Mouse (Mus musculus) limb, embryonic 14.5 days (tissue): ENCODE measurements around the gene Smoc1. TPM values are rescaled to one million over a fixed set of nuclear protein-coding genes. Genes with fewer than 3 reads are reported as not detected.

Experiments
- ATAC-seq: fragments of 200-750 bp; cut with Nextera tagmentation; 2 replicates; pipeline ENCODE4 v1.8.0; 2017; ENCODE audit warnings: low read depth, moderate number of reproducible peaks, moderate TSS enrichment; ENCODE audit not compliant: low FRiP score
- DNase-seq: peaks from one replicate; pipeline ENCODE4 v3.0.0-alpha.2; 2015; ENCODE audit warnings: low spot score
- H3K27ac ChIP-seq: fragments of 300-500 bp; sonication (generic); replicated peaks from 2 replicates; pipeline ENCODE4 v1.5.1; 2014; ENCODE audit warnings: low read depth, mild to moderate bottlenecking, low read length, moderate library complexity, mixed read lengths
- H3K27me3 ChIP-seq: fragments of 300-500 bp; sonication (generic); 2 replicates; pipeline ENCODE4 v1.6.1; 2014; ENCODE audit warnings: low read length, mixed read lengths; ENCODE audit not compliant: control insufficient read depth, insufficient read depth
- H3K36me3 ChIP-seq: fragments of 300-500 bp; sonication (generic); 2 replicates; pipeline ENCODE4 v1.6.1; 2014; ENCODE audit warnings: mild to moderate bottlenecking, low read length, moderate library complexity, mixed read lengths; ENCODE audit not compliant: control insufficient read depth, insufficient read depth
- H3K4me1 ChIP-seq: fragments of 300-500 bp; sonication (generic); 2 replicates; pipeline ENCODE4 v1.6.1; 2014; ENCODE audit warnings: antibody characterized with exemption, low read length, mixed read lengths; ENCODE audit not compliant: control insufficient read depth, insufficient read depth
- H3K4me2 ChIP-seq: fragments of 300-500 bp; sonication (generic); replicated peaks from 2 replicates; pipeline ENCODE4 v1.6.1; 2014; ENCODE audit warnings: low read depth, mild to moderate bottlenecking, low read length, moderate library complexity; ENCODE audit not compliant: severe bottlenecking
- H3K4me3 ChIP-seq: fragments of 300-500 bp; sonication (generic); replicated peaks from 2 replicates; pipeline ENCODE4 v1.5.1; 2014; ENCODE audit warnings: low read length
- H3K9ac ChIP-seq: fragments of 300-500 bp; sonication (generic); 2 replicates; pipeline ENCODE4 v1.6.1; 2014; ENCODE audit warnings: mild to moderate bottlenecking, low read depth, low read length, moderate library complexity; ENCODE audit not compliant: severe bottlenecking
- H3K9me3 ChIP-seq: fragments of 300-500 bp; sonication (generic); 2 replicates; pipeline ENCODE4 v1.6.1; 2016; ENCODE audit warnings: low read length; ENCODE audit not compliant: control insufficient read depth
- POLR2A ChIP-seq: fragments of 200-500 bp; IDR thresholded peaks from 2 replicates; pipeline ENCODE4 v1.8.0; 2012; ENCODE audit warnings: inconsistent platforms, mild to moderate bottlenecking, moderate library complexity, borderline replicate concordance; ENCODE audit not compliant: insufficient read depth, insufficient read length; ENCODE audit errors: extremely low read depth
- WGBS: fragments of 180-500 bp; shearing (Covaris S2); extraction: QIAGEN DNeasy Blood & Tissue Kit; methylation state at CpG from one replicate; pipeline ENCODE4 v1.1.7; 2014; 5-methylcytosine and 5-hydroxymethylcytosine counted together
- polyA plus RNA-seq, 2 experiments: library from polyadenylated mRNA; depleted of rRNA in 1 of 2; stranded (reverse) in 1 of 2; unstranded in 1 of 2; fragments of >200 nt; fragmentation: Nextera tagmentation in 1 of 2; extraction: Ambion mirVana in 1 of 2; gene quantifications; 2 replicates each; pipeline versions ENCODE4 v1.2.1 to v1.2.3; 2012 to 2014

Gene Smoc1
- polyA plus RNA-seq, 2 experiments: 8.1 to 16.3 TPM

DNA sequence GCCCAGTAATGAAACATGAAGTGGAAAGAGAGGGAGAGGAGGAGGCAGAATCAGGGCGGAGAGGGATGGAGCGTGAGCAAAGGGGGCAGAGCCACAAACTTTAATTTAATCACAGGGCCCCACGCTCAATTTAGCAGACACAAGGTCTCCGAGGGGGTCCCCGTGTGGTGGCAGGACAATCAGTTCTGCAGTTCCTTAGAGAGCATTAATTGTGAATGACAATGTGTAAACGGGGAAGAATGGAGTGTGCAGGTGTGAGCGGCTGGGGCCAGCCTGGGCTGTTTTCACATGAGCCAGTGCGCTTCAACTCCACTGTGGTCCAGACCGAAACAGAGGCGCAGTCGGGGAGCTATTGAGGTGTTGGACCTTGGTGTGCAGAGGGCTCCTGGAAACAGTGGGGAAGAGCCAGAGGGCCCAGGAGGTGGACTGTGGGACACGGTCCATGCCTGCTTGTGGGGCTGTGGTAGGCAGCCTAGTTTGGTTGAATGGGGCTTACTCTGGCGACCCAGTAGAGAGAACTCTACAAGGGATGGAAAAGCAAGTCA lies 35.6 kb upstream of the Smoc1 start:
- TF ChIP-seq POLR2A: no peak
- no peaks in the 10 kb centered on the region for H3K27me3 ChIP-seq
- no peaks in the 10 kb centered on the region for H3K4me1 ChIP-seq
- 84% methylated on average over 13 of the region's 13 CpGs for WGBS
- ATAC-seq (no peak), DNase-seq (no peak)
- no peak overlapping the region for H3K27ac ChIP-seq
- H3K4me2 ChIP-seq: no peak overlapping the region
- H3K4me3 ChIP-seq: no peak overlapping the region
- no peaks in the 10 kb centered on the region for H3K9me3 ChIP-seq
- H3K9ac ChIP-seq: no peak overlapping the region
- H3K36me3 ChIP-seq: no peaks in the 10 kb centered on the region

DNA sequence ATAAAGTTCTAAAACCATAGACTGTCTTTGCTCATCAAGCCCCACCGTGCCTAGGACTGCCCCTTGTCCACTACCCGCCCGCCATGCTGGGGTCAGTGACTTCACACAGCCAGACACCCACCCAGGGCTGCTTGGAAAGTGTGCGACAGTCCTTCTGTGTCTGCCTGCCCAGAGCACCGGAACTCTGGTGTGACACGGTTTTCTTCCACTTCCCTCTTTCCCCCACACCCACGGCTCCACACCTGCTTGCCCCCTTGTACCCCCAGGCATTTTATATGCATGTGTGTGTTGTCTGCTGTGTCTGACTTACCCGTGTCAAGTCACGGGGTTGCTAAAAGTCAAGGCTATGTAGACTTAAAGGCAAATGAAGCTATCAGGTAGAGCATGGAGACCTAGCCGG lies 34.8 kb upstream of the Smoc1 start:
- Histone ChIP-seq H3K9ac (no peak overlapping the region), H3K27me3 (no peaks in the 10 kb centered on the region), H3K27ac (no peak overlapping the region), H3K4me1 (no peaks in the 10 kb centered on the region), H3K36me3 (no peaks in the 10 kb centered on the region), H3K9me3 (no peaks in the 10 kb centered on the region), H3K4me3 (no peak overlapping the region), H3K4me2 (no peak overlapping the region)
- no peak for TF ChIP-seq POLR2A
- WGBS: 76% methylated on average over 10 of the region's 10 CpGs
- no peak for DNase-seq
- ATAC-seq: no peak

DNA sequence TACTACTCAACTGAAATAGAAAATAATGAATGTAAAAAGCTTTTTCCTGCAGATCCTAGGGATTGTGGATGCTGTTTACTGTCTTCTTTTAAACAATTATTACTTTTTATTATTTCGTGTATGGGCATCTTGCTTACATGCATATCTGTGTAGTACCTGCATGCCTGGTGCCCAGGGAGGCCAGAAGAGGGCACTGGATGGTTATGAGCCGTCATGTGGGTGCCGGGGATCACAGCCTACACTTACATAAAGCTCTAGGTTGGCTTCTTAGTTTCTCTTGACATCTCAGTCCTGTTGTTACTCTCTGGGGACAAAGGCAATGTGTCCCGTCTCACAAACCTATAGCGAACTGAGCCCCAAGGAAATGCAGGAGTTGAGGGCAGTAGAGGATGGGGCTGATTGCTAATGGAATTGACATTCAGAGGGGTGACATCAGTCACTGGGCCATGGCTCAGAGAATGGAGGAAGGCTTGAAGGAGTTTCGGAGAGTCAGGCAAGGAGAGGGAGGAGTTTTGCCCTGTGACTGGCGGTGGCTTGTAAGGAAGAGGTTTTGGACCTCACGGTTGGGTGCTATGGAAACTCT lies 34.0 kb upstream of the Smoc1 start:
- H3K4me2 ChIP-seq: no peak overlapping the region
- H3K9me3 ChIP-seq: no peaks in the 10 kb centered on the region
- no peak overlapping the region for H3K4me3 ChIP-seq
- TF ChIP-seq POLR2A: no peak
- WGBS: 71% methylated on average over 8 of the region's 8 CpGs
- no peak overlapping the region for H3K9ac ChIP-seq
- no peaks in the 10 kb centered on the region for H3K4me1 ChIP-seq
- H3K36me3 ChIP-seq: no peaks in the 10 kb centered on the region
- H3K27me3 ChIP-seq: no peaks in the 10 kb centered on the region
- H3K27ac ChIP-seq: no peak overlapping the region
- no peak for DNase-seq
- no peak for ATAC-seq

DNA sequence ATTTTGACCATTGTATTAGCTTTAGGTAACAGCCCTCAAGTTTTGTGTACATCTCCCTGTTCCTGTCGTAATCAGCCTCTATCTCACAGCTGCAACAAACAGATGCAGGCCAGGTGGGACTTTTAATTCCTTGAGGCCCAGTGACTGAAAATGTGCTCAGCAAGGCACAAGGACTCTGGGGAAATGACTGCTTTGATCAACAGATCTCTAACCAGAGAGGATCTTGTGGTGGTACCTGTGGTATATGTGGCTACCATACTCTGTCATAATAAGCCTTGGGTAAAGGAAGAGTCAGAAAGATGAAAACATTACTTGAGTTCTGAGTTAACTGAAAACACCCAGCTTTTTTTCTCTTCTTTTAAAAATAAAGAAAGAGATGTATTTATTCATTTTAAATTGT lies 32.8 kb upstream of the Smoc1 start:
- Histone ChIP-seq H3K9me3 (no peaks in the 10 kb centered on the region), H3K9ac (no peak overlapping the region), H3K36me3 (no peaks in the 10 kb centered on the region), H3K27me3 (0 out of 2 replicates have a peak, but pooled peaks cover 4% of the 10 kb centered on the region), H3K27ac (no peak overlapping the region), H3K4me1 (no peaks in the 10 kb centered on the region), H3K4me3 (no peak overlapping the region), H3K4me2 (no peak overlapping the region)
- ATAC-seq (no peak), DNase-seq (no peak)
- 62% methylated on average over 1 of the region's 1 CpGs for WGBS
- TF ChIP-seq POLR2A: no peak

DNA sequence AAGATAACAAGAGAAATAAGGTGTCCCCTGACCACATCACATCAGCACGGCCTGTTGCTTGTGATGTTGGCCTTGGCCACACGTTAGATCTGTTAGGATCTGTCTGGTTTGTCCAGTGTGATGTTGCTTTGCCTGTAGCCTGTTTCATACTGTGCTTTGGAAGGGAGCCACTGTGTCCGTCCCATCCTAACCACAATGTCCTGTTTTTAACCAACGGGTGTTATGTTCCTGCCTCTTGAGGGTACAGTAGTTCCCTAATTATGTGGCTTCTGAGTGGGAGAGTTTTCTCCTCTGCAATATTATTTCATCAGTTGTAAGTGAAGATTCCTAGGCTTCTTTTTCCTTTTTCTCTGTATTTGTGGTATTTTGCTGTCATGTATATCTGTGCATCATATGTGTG lies 31.3 kb upstream of the Smoc1 start:
- TF ChIP-seq POLR2A: no peak
- WGBS: 93% methylated on average over 4 of the region's 4 CpGs
- no peaks in the 10 kb centered on the region for H3K9me3 ChIP-seq
- H3K9ac ChIP-seq: no peak overlapping the region
- no peaks in the 10 kb centered on the region for H3K4me1 ChIP-seq
- H3K4me3 ChIP-seq: no peak overlapping the region
- ATAC-seq: no peak
- no peak for DNase-seq
- H3K4me2 ChIP-seq: no peak overlapping the region
- peaks cover 7% of the 10 kb centered on the region; the same call in 1 of the 2 replicates for H3K27me3 ChIP-seq
- H3K36me3 ChIP-seq: no peaks in the 10 kb centered on the region
- H3K27ac ChIP-seq: no peak overlapping the region
